Mouse (Mus musculus) embryonic fibroblast, embryonic 13.5 days (primary cell): ENCODE data around the gene Kars. TPM values are rescaled to one million over a fixed set of nuclear protein-coding genes. Genes with fewer than 3 reads are reported as not detected.

ENCODE experiments used
- H3K27ac ChIP-seq: 2 replicates; pipeline ENCODE4 v1.5.1; 2012; ENCODE audit warnings: low read length, control low read depth, inconsistent platforms; ENCODE audit not compliant: insufficient read depth
- H3K4me1 ChIP-seq: 2 replicates; pipeline ENCODE4 v1.6.1; 2011; ENCODE audit warnings: low read length; ENCODE audit not compliant: control insufficient read depth, insufficient read depth
- H3K4me3 ChIP-seq: 2 replicates; pipeline ENCODE4 v1.5.1; 2011; ENCODE audit warnings: mild to moderate bottlenecking, control low read depth, low read length; ENCODE audit not compliant: insufficient read depth
- CTCF ChIP-seq: IDR thresholded peaks from 2 replicates; pipeline ENCODE4 v1.5.1; 2011; ENCODE audit warnings: mild to moderate bottlenecking, control low read depth, low read length, moderate library complexity, borderline replicate concordance; ENCODE audit not compliant: insufficient read depth
- POLR2A ChIP-seq: IDR thresholded peaks from 2 replicates; pipeline ENCODE4 v1.6.1; 2011; ENCODE audit warnings: low read depth, mild to moderate bottlenecking, control low read depth, low read length, moderate library complexity
- polyA plus RNA-seq: library from polyadenylated mRNA; stranded (reverse); fragments of >200 nt; gene quantifications from 2 replicates; pipeline ENCODE4 v1.2.4, GENCODE M21; 2011; ENCODE audit warnings: low read depth; ENCODE audit not compliant: missing spikeins, insufficient read length

Gene Kars
- polyA plus RNA-seq, 1 experiment, result 154 TPM

DNA sequence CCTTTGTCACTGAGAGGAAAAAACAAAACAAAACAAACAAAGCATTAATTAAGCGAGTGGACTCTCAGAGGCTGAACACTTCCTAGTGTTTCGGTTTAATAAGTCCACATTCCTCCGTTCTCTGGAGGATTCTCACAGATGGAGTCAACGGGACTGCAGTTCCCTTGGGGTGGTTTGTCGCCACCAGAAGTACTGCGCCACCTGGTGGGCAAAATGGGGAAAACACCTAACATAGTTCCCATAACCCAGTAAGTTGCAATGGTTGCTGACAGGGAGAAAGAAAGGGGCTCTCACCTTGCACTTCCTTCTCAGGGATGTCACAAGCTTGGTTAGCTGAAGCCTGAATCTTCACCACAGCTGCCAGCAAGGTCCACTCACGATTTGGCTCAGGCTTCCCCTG, 21.2 kb downstream of the Kars start:
- H3K4me3 ChIP-seq, result no peak overlapping the region
- H3K4me1 ChIP-seq, result no peaks in the 10 kb centered on the region
- H3K27ac ChIP-seq, result no peak overlapping the region
- TF ChIP-seq CTCF (peak; percentile 77), POLR2A (no peak)

DNA sequence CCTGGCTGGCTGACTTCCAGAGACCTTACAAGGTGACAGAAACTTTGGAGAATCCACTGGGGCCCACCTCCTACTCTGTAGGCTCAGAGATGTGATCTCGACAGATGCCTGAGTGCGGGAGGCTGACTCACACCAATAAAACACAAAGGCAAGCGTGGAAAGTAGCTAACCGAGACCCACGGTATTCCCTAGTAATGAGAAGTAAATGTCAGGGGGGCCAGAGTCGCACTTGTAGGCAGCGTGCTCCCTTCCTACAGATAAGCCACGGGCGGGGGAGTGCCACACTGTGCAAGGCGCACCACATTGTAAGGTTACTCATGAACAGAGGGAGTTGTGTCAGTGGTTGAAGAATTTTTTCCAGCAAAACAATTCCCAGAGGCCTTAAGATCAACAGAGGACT, 26.6 kb downstream of the Kars start:
- Histone ChIP-seq H3K4me1 (no peaks in the 10 kb centered on the region), H3K4me3 (no peak overlapping the region), H3K27ac (no peak overlapping the region)
- no peak for TF ChIP-seq POLR2A
- no peak for TF ChIP-seq CTCF

DNA sequence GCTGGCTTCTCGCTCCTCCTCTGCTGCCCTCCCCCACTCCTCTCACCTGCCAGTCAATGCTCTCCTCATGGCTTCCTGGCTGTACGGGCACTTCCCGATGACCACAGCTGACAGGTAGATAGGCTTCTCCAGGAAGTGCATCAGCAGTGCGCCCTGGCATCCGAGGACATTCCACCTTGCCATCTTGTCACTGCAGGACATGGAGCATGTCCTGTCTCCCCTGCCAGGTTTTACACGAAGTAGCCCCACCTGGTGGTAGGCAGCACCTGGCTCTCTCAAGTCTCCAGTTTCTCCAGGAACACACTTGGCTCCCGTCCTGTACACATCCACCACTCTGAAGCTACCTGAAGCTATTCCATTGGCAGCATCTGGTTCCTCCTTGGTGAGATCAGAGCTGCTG, 29.0 kb downstream of the Kars start:
- Histone ChIP-seq H3K4me1 (no peaks in the 10 kb centered on the region), H3K4me3 (no peak overlapping the region), H3K27ac (no peak overlapping the region)
- TF ChIP-seq CTCF, result no peak
- TF ChIP-seq POLR2A, result no peak

DNA sequence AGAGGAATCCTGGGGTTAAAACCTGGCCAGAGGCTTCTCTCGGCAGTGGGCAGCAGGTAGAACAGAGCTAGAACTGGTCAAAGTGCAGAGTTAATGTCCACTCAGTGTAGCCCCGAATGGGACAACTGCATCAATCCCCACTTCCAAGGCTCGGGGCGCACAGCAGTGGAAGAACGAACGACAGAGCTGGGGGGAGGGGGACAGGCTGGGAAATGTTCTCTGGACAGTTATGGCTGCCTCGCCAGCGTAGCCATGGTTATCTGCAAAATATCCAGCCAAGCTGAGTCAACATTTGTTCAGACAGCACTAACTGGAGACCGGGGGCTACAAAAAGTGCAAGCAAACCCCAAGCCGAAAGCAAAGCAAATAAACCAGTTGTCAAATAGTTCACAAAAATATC, 33.0 kb downstream of the Kars start:
- TF ChIP-seq CTCF, result no peak
- TF ChIP-seq POLR2A, result no peak

DNA sequence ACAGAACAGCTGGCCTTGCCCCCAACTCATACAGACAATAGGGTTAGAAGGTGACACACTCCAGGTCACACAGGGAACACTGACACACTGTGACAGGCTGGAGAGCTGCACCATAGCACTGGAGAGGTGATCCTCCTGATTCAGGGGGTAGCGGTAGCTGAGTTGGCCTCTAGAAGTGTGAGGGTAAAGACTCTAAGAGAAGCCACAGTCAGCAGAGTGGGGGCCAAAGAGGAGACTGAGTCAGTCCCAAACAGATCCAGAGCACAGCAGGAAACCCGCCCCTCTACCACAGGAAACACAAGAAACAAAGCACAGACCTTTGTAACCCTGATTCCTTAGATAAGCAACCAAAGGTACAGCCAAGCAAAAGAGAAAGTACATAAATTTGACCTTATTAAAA, 34.8 kb downstream of the Kars start:
- Histone ChIP-seq H3K4me3 (no peak overlapping the region), H3K4me1 (no peaks in the 10 kb centered on the region), H3K27ac (no peak overlapping the region)
- no peak for TF ChIP-seq CTCF

More for the DNA sequence above, 33.0 kb downstream of the Kars start:
- Histone ChIP-seq H3K27ac (no peak overlapping the region), H3K4me1 (no peaks in the 10 kb centered on the region), H3K4me3 (no peak overlapping the region)

DNA sequence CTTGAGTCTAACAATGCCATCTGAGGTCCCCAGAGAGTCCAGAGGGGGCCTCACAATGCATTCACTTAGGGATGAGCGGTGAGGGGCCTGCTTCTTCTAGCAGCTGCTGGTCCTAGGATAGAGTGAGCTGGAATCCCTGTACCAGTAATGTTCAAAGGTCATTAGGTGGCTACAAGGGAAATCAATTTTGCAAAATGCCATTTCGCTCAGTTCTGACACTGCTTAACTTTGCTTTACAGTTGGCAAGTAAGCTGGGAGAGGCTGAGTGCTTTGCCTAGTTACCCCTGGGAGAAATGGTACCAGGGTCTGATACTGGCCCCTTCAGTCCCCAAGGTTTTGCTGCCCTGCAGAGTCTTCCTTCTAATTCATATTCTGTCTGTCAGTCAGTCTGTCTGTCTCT, 35.4 kb downstream of the Kars start:
- Histone ChIP-seq H3K27ac (no peak overlapping the region), H3K4me1 (no peaks in the 10 kb centered on the region), H3K4me3 (no peak overlapping the region)
- TF ChIP-seq CTCF (no peak), POLR2A (no peak)

DNA sequence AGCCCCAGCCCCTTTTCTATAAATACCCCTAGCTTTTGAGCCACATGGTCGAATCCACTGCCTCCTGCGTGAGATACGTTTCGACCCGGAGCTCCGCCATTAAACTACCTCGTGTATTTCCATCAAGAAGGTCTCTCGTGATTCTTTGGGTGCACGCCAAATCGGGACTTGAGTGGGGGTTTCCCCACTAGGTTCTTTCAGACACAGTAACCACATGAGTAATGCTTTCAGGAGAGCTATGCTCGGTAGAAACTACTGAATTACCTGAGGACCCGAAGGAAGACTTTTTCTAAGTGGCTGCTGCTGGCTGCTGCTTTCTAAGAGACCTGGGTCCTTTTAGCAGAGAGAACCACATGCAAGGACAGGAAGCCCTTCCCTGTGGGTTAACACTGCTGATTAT, 37.0 kb downstream of the Kars start:
- Histone ChIP-seq H3K4me3 (no peak overlapping the region), H3K4me1 (no peaks in the 10 kb centered on the region), H3K27ac (no peak overlapping the region)
- no peak for TF ChIP-seq POLR2A
- no peak for TF ChIP-seq CTCF

DNA sequence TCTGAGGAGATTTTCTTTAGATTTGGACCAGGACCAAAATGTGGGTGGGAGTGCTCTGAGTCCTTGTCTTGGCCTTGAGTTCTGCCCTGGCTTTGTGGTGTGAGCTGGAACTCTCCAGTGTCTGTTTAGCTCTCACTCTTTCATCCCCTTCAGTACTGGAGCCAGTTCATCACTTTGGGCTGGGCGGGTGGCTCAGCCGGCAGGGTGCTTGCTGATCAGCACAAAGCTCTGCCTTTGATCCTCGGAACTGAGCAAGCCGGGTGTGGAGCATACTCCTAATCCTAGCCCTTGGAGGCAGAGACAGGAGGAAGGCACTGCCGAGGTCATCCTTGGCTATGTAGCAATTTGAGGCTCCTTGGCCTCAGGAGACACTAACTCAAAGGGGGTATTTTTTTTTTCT, 42.1 kb downstream of the Kars start:
- Histone ChIP-seq H3K4me3 (no peak overlapping the region), H3K27ac (no peak overlapping the region), H3K4me1 (peaks cover 4% of the 10 kb centered on the region; the same call in 1 of the 2 replicates)
- TF ChIP-seq CTCF (no peak), POLR2A (no peak)

DNA sequence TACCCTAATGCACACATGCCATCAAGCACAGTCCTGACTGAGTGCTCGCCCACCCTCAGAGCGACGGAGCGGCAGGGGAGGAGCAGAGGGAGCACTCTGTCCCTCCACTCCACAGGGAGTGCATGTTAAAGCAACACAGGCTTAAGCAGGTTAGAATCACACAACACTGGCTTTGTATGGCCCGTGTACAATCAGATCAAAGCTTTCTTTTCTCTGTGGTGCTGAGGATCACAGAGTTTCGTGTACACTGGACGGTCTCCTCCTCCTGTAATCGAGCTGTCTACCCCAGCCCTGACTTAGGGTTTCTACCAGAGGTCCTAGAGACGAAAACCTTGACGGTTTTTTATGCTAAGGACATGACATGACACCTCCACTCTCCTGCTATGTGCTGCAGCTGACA, 42.6 kb downstream of the Kars start:
- Histone ChIP-seq H3K4me3 (no peak overlapping the region), H3K4me1 (peaks cover 4% of the 10 kb centered on the region; the same call in 1 of the 2 replicates), H3K27ac (no peak overlapping the region)
- no peak for TF ChIP-seq POLR2A
- TF ChIP-seq CTCF, result no peak

DNA sequence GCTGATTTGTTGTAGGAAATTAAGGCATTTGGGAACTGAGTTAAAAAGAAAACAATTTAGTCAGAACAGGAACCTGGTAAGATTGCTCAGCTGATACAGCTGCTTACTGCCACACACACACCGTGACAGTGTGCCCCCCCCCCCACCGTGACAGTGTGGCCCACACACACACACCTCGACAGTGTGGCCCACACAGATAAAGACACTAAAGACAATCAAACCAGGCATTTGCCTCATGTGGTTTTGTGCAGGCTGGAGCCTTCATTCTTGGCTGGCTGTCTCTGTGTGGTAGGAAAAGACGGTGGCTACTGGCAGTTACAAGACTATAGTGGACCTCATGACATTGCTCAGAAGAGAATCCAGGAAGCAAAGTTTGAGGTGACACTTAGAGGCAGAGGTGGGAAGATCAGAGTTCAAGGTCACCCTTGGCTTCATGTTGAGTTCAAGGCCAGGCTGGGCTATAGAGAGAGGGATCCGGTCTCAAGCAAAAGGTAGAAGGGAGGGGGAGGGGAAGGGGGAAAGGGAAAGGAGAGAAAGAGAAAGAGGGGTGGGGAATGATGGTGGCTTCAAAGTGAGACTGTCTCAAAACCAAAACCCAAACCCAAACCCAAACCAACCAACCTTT, 43.8 kb downstream of the Kars start:
- Histone ChIP-seq H3K27ac (no peak overlapping the region), H3K4me1 (peaks cover 4% of the 10 kb centered on the region; the same call in 1 of the 2 replicates), H3K4me3 (no peak overlapping the region)
- TF ChIP-seq POLR2A, result no peak
- no peak for TF ChIP-seq CTCF
